In the genomic region with DNA sequence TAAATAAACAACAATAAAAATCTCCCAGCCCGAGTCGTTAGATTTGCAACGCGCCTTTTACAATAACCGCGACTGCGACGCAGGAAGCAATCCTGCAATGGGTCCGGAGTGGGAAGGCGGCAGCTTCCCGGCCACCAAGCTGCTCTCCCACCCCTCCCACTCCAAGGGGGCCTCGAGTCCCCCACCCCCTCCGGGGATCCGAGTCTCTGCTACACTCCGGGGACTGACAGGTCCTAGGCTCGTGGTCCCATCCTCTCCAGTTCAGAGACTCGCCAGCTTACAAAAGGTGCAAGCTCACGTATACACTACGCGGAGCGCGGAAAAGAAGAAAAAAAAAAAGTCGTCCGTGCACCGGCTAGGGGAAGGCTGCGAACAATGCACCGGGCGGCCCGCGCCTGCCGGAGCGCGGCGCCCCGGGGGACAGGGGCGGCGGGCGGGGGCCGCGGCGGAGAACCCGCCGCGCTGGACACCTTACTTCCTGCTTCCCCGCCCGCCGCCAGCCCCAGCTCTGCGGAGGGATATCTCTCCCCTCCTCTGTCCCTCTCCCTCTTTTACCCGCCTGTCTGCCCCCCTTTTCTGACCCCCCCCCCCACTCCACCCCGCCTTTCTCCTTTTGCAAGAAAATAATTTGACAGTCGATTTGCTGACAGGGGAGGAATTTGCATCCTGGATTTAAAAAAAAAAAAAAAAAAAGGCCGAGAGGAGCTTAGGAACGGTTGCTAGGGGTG, we compare ENCODE assay signal across 8 mouse cellular contexts.
A peak's percentile ranks its signal among the peaks of the same experiment; 100 is the strongest.
DNase-seq lines count a peak whose midpoint lies in the region; ATAC-seq and TF ChIP-seq lines count a peak whose summit lies in the region.

No protein-coding gene starts in this region.

- peaks cover 9% of the 10 kb centered on the region; the same call in 1 of the 2 replicates for H3K36me3 ChIP-seq in embryonic facial prominence, embryonic 10.5 days (replicated peaks)
- no peaks in the 10 kb centered on the region for H3K36me3 ChIP-seq in heart, postnatal 0 days (replicated peaks; ENCODE audit: control insufficient read depth, insufficient read depth, low read length)
- H3K36me3 ChIP-seq in limb, embryonic 10.5 days = 0 out of 2 replicates have a peak, but pooled peaks cover 4% of the 10 kb centered on the region
- H3K36me3 ChIP-seq in midbrain, embryonic 13.5 days = no peaks in the 10 kb centered on the region
- no peaks in the 10 kb centered on the region for H3K36me3 ChIP-seq in stomach, embryonic 16.5 days (ENCODE audit: control insufficient read depth, insufficient read depth, low read length)

- peaks cover 9% of the 10 kb centered on the region for H3K27me3 ChIP-seq in embryonic facial prominence, embryonic 10.5 days (replicated peaks; ENCODE audit: low read depth, poor library complexity, severe bottlenecking)
- no peaks in the 10 kb centered on the region for H3K27me3 ChIP-seq in heart, postnatal 0 days (ENCODE audit: control insufficient read depth, insufficient read depth, low read length)
- 0 out of 2 replicates have a peak, but pooled peaks cover 6% of the 10 kb centered on the region for H3K27me3 ChIP-seq in limb, embryonic 10.5 days (ENCODE audit: low read depth, poor library complexity, severe bottlenecking)
- no peaks in the 10 kb centered on the region for H3K27me3 ChIP-seq in midbrain, embryonic 13.5 days
- no peaks in the 10 kb centered on the region for H3K27me3 ChIP-seq in stomach, embryonic 16.5 days (ENCODE audit: control insufficient read depth, insufficient read depth, low read length)

- WGBS in embryonic facial prominence, embryonic 10.5 days = under 1% methylated on average over 44 of the region's 53 CpGs
- WGBS in heart, postnatal 0 days = under 1% methylated on average over 47 of the region's 53 CpGs
- under 1% methylated on average over 41 of the region's 53 CpGs for WGBS in limb, embryonic 10.5 days
- under 1% methylated on average over 50 of the region's 53 CpGs for WGBS in midbrain, embryonic 13.5 days
- WGBS in stomach, embryonic 16.5 days = 1% methylated on average over 51 of the region's 53 CpGs

- H3K27ac ChIP-seq in embryonic facial prominence, embryonic 10.5 days (replicated peaks) = peak overlapping the region; percentile 98
- H3K27ac ChIP-seq in heart, postnatal 0 days (ENCODE audit: low read depth) = peak overlapping the region; percentile 88
- H3K27ac ChIP-seq in limb, embryonic 10.5 days = peak overlapping the region; percentile 98
- H3K27ac ChIP-seq in midbrain, embryonic 13.5 days = peak overlapping the region; percentile 100
- peak overlapping the region; percentile 99 for H3K27ac ChIP-seq in stomach, embryonic 16.5 days (ENCODE audit: low read length)

- ATAC-seq in heart, postnatal 0 days (ENCODE audit: insufficient read depth, low read depth) = peak; percentile 34
- ATAC-seq in midbrain, embryonic 13.5 days = peak; percentile 69
- peak; percentile 8; the same call in 1 of the 2 replicates for ATAC-seq in stomach, embryonic 16.5 days (ENCODE audit: insufficient read depth, low FRiP score)

- DNase-seq in heart, adult 18-20 months = peak; percentile 66 to 67
- DNase-seq in heart, adult 8-10 months (ENCODE audit: low spot score) = no peak
- peak; percentile 56 for DNase-seq in T-cell, adult 2 months (ENCODE audit: low spot score)
- DNase-seq in embryonic facial prominence, embryonic 10.5 days (ENCODE audit: low spot score) = peak; percentile 90
- peak; percentile 58 for DNase-seq in heart, postnatal 0 days (ENCODE audit: low spot score)
- DNase-seq in limb, embryonic 10.5 days (ENCODE audit: low spot score) = peak; percentile 82

- H3K9ac ChIP-seq in heart, postnatal 0 days (replicated peaks; ENCODE audit: low read depth, low read length) = peak overlapping the region; percentile 59
- H3K9ac ChIP-seq in midbrain, embryonic 13.5 days (replicated peaks) = peak overlapping the region; percentile 95
- peak overlapping the region; percentile 91 for H3K9ac ChIP-seq in stomach, embryonic 16.5 days (ENCODE audit: low read length)

- H3K4me2 ChIP-seq in heart, postnatal 0 days (ENCODE audit: low read depth, low read length) = peak overlapping the region; percentile 98
- peak overlapping the region; percentile 77 for H3K4me2 ChIP-seq in midbrain, embryonic 13.5 days (replicated peaks)
- H3K4me2 ChIP-seq in stomach, embryonic 16.5 days (ENCODE audit: low read depth, low read length) = peak overlapping the region; percentile 82

- peak overlapping the region; percentile 81 for H3K4me3 ChIP-seq in embryonic facial prominence, embryonic 10.5 days
- H3K4me3 ChIP-seq in heart, postnatal 0 days (ENCODE audit: low read depth, low read length) = peak overlapping the region; percentile 70
- H3K4me3 ChIP-seq in limb, embryonic 10.5 days = peak overlapping the region; percentile 76
- peak overlapping the region; percentile 51 for H3K4me3 ChIP-seq in midbrain, embryonic 13.5 days (replicated peaks)
- peak overlapping the region; percentile 77 for H3K4me3 ChIP-seq in stomach, embryonic 16.5 days (replicated peaks; ENCODE audit: low read length)

- TF ChIP-seq EP300 in heart, postnatal 0 days (IDR thresholded peaks at IDR 0.05; ENCODE audit: low read depth) = no peak

- H3K4me1 ChIP-seq in embryonic facial prominence, embryonic 10.5 days = peaks cover 47% of the 10 kb centered on the region
- peaks cover 13% of the 10 kb centered on the region for H3K4me1 ChIP-seq in heart, postnatal 0 days (ENCODE audit: control insufficient read depth, insufficient read depth)
- H3K4me1 ChIP-seq in limb, embryonic 10.5 days = peaks cover 45% of the 10 kb centered on the region
- H3K4me1 ChIP-seq in midbrain, embryonic 13.5 days (replicated peaks) = peaks cover 49% of the 10 kb centered on the region
- H3K4me1 ChIP-seq in stomach, embryonic 16.5 days (ENCODE audit: control insufficient read depth, insufficient read depth, low read length) = peaks cover 32% of the 10 kb centered on the region

- no peaks in the 10 kb centered on the region for H3K9me3 ChIP-seq in embryonic facial prominence, embryonic 10.5 days
- no peaks in the 10 kb centered on the region for H3K9me3 ChIP-seq in heart, postnatal 0 days (replicated peaks; ENCODE audit: control insufficient read depth, low read length)
- no peaks in the 10 kb centered on the region for H3K9me3 ChIP-seq in limb, embryonic 10.5 days (replicated peaks)
- H3K9me3 ChIP-seq in midbrain, embryonic 13.5 days = no peaks in the 10 kb centered on the region
- H3K9me3 ChIP-seq in stomach, embryonic 16.5 days (replicated peaks; ENCODE audit: control insufficient read depth, low read length) = no peaks in the 10 kb centered on the region

- no peak for TF ChIP-seq CTCF in heart, postnatal 0 days (IDR thresholded peaks at IDR 0.05; ENCODE audit: low read depth)

Comparison
In these comparisons a context has a peak if more than half of its experiments do, and no peak if none do; other contexts are left out.
1. ATAC-seq: peak in every context shown above with its lines; median percentile 69 in midbrain, embryonic 13.5 days; 34 in heart, postnatal 0 days; 8 in stomach, embryonic 16.5 days.